Mouse (Mus musculus) testis, adult 2 months (tissue): ENCODE results near the gene Rbms3. TPM values are rescaled to one million over a fixed set of nuclear protein-coding genes. Genes with fewer than 3 reads are reported as not detected.

Experiments used
- H3K27ac ChIP-seq: fragments of 200-500 bp; 2 replicates; pipeline ENCODE4 v1.5.1; 2012; ENCODE audit warnings: low read depth, low read length; ENCODE audit not compliant: control insufficient read depth, insufficient read depth
- H3K27me3 ChIP-seq: fragments of 200-500 bp; 2 replicates; pipeline ENCODE4 v1.6.1; 2012; ENCODE audit warnings: mild to moderate bottlenecking, low read length, moderate library complexity; ENCODE audit not compliant: control insufficient read depth, insufficient read depth
- H3K36me3 ChIP-seq: fragments of 200-500 bp; 2 replicates; pipeline ENCODE4 v1.6.1; 2012; ENCODE audit warnings: mild to moderate bottlenecking, low read length; ENCODE audit not compliant: control insufficient read depth, insufficient read depth
- H3K4me1 ChIP-seq: fragments of 200-500 bp; 2 replicates; pipeline ENCODE4 v1.6.1; 2012; ENCODE audit warnings: low read length; ENCODE audit not compliant: control insufficient read depth, insufficient read depth
- H3K4me3 ChIP-seq: fragments of 200-500 bp; 2 replicates; pipeline ENCODE4 v1.5.1; 2012; ENCODE audit warnings: low read depth, mild to moderate bottlenecking, low read length, moderate library complexity, mixed read lengths; ENCODE audit not compliant: control insufficient read depth
- CTCF ChIP-seq: fragments of 200-500 bp; IDR thresholded peaks from 2 replicates; pipeline ENCODE4 v1.5.1; 2012; ENCODE audit warnings: low read depth, mild to moderate bottlenecking, inconsistent platforms, low read length, moderate library complexity; ENCODE audit not compliant: control insufficient read depth, insufficient read depth, insufficient replicate concordance
- POLR2A ChIP-seq: fragments of 200-500 bp; IDR thresholded peaks from 2 replicates; pipeline ENCODE4 v1.6.1; 2012; ENCODE audit warnings: low read depth, mild to moderate bottlenecking, inconsistent platforms, low read length, moderate library complexity; ENCODE audit not compliant: control insufficient read depth
- polyA plus RNA-seq: library from polyadenylated mRNA; depleted of rRNA; stranded (reverse); fragments of >200 nt; gene quantifications from 2 replicates; pipeline ENCODE4 v1.2.3, GENCODE M21; 2012

Rbms3 gene
- polyA plus RNA-seq, 1 experiment, result 0.72 TPM

DNA sequence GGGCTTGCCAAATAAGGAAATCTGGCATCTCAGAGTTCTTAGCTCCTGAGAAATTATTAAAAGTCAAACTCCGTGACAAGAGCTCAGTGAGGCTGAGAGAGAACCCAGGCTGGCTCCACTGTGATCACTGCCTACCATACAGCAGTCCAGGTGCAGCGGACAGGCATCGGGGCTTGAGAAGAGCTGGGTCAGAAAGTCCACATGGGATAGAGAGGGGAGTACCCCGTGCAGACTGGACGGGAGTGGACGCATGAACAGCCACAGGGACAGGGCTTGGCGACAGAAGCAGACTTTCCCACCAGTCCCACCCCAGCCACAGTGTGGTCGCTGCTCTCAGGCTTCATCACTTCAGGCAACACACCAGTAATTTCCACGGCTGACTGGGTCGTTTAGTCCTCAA, 176.9 kb downstream of the Rbms3 start:
- Histone ChIP-seq H3K27me3 (no peaks in the 10 kb centered on the region), H3K36me3 (no peaks in the 10 kb centered on the region), H3K27ac (no peak overlapping the region), H3K4me3 (no peak overlapping the region), H3K4me1 (no peaks in the 10 kb centered on the region)
- no peak for TF ChIP-seq POLR2A
- TF ChIP-seq CTCF, result no peak

DNA sequence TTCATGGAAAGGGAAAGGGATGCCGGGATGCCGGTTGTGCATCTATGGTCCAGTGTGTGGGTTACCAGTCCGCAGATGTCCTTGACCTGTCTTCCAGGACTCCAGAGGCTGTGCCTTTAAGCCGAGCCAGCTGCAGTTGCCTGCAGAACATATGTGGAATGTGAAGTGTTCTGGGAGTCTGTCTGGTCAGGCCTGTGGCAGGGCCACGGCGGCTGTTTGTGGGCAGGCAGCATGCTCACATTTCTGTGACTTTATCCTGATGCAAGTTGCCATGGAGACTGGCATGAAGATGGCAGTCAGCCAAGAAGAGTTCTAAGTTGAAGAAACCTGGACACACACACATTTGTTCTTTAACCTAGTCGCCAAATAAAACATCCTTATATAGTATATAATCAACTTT, 187.1 kb downstream of the Rbms3 start:
- H3K4me3 ChIP-seq, result no peak overlapping the region
- no peaks in the 10 kb centered on the region for H3K36me3 ChIP-seq
- TF ChIP-seq CTCF (no peak), POLR2A (no peak)

GRCm38 (mm10) chr9:117435856-117436255, 193.9 kb downstream of the Rbms3 start:
- H3K4me3 ChIP-seq, result no peak overlapping the region
- H3K27ac ChIP-seq, result no peak overlapping the region
- TF ChIP-seq CTCF (no peak), POLR2A (no peak)
- H3K27me3 ChIP-seq, result no peaks in the 10 kb centered on the region
- H3K4me1 ChIP-seq, result no peaks in the 10 kb centered on the region
- H3K36me3 ChIP-seq, result no peaks in the 10 kb centered on the region

More for the DNA sequence above, 187.1 kb downstream of the Rbms3 start:
- Histone ChIP-seq H3K4me1 (no peaks in the 10 kb centered on the region; the same call in 1 of the 2 replicates), H3K27me3 (no peaks in the 10 kb centered on the region), H3K27ac (no peak overlapping the region)

GRCm38 (mm10) chr9:117430670-117431069, 199.0 kb downstream of the Rbms3 start:
- Histone ChIP-seq H3K4me1 (no peaks in the 10 kb centered on the region), H3K27ac (no peak overlapping the region), H3K27me3 (no peaks in the 10 kb centered on the region), H3K36me3 (no peaks in the 10 kb centered on the region), H3K4me3 (no peak overlapping the region)
- no peak for TF ChIP-seq POLR2A
- no peak for TF ChIP-seq CTCF

- Histone ChIP-seq H3K27ac (no peak overlapping the region), H3K4me1 (no peaks in the 10 kb centered on the region), H3K36me3 (no peaks in the 10 kb centered on the region), H3K27me3 (no peaks in the 10 kb centered on the region), H3K4me3 (no peak overlapping the region)
- TF ChIP-seq POLR2A (no peak), CTCF (no peak)
Observed at GRCm38 (mm10) chr9:117429217-117430105, 200.3 kb downstream of the Rbms3 start.

GRCm38 (mm10) chr9:117423259-117423658, 206.5 kb downstream of the Rbms3 start:
- no peak overlapping the region for H3K27ac ChIP-seq
- TF ChIP-seq POLR2A, result no peak
- no peak for TF ChIP-seq CTCF
- H3K36me3 ChIP-seq, result no peaks in the 10 kb centered on the region
- H3K4me1 ChIP-seq, result no peaks in the 10 kb centered on the region
- H3K27me3 ChIP-seq, result no peaks in the 10 kb centered on the region
- H3K4me3 ChIP-seq, result no peak overlapping the region

- Histone ChIP-seq H3K27ac (no peak overlapping the region), H3K36me3 (no peaks in the 10 kb centered on the region), H3K4me1 (no peaks in the 10 kb centered on the region)
Observed at GRCm38 (mm10) chr9:117419874-117420485, 209.7 kb downstream of the Rbms3 start.

More at GRCm38 (mm10) chr9:117419874-117420485, 209.7 kb downstream of the Rbms3 start:
- TF ChIP-seq CTCF, result no peak
- no peak for TF ChIP-seq POLR2A
- Histone ChIP-seq H3K27me3 (no peaks in the 10 kb centered on the region), H3K4me3 (no peak overlapping the region)
